Mouse (Mus musculus) skeletal muscle tissue, adult 2 months (tissue): ENCODE results near the gene Lrrc10.
"Not testable (repeated sequence)": the region's sequence is repeated elsewhere in the genome, so short reads cannot be mapped to it uniquely, and the experiment has no call there.

Experiments
- DNase-seq: peaks from one replicate; pipeline ENCODE4 v3.0.0-alpha.2; 2012; ENCODE audit warnings: low read depth, low spot score

Gene Lrrc10

DNA sequence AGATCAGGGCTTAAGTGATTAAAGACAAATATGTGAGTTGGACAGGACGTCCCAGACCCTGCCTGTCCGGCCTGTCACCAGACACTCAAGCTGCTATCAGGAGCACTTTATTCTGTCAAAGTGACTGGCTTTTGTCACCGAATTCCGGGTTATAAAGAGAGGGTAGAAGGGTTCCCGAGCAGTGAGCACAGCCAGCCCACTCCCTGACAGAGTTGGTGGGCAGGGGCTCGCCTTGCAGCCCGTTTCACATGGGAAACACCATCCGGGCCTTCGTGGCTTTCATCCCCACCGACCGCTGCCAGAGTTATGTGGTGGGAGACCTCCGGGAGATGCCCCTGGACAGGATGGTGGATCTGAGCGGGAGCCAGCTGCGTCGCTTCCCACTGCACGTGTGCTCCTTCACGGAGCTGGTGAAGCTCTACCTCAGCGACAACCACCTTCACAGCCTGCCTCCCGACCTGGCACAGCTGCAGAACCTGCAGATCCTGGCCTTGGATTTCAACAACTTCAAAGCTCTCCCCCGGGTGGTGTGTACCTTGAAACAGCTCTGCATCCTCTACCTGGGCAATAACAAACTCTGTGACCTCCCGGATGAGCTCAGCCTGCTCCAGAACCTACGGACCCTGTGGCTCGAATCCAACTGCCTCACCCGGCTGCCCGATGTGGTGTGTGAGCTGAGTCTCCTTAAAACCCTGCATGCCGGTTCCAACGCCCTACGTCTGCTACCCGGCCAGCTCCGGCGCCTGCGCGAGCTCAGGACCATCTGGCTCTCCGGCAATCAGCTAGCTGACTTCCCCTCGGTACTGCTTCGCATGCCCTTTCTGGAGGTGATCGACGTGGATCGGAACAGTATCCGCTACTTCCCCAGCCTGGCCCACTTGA is at the start of gene Lrrc10:
Lrrc10 (plus strand) TSS at position 167 of the 882 bp plus-strand sequence.
- no peak for DNase-seq

DNA sequence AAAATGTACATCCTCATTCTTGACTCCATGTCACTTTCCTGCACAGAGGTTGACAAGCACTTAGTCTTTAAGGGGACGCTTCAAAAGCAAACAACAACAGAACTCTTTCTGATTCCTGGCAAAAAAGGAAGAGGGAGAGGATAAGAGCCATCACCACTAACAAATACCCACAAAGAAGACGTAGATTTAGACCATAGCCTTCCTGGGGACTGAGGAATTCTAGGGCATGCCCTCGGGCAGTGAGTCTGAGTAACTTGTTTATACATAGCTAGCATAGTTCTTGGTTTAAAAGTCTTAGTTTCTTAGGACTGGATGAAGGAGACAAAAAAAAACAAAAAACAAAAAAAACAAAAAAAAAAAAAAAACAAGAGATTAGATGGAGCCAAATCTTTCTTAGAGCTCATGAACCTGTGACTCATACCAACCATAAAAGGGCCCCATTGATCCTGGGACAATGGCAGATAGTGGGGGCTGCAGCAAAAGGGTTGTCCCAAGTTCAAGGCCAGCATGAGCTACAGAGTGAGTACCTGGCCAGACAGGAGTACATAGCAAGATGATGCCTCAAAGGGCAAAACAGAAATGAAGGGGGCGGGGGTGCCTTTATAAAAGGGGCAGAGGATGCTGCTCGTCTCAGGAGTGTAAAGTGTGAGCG is 49.4 kb upstream of the Lrrc10 start:
- no peak for DNase-seq

DNA sequence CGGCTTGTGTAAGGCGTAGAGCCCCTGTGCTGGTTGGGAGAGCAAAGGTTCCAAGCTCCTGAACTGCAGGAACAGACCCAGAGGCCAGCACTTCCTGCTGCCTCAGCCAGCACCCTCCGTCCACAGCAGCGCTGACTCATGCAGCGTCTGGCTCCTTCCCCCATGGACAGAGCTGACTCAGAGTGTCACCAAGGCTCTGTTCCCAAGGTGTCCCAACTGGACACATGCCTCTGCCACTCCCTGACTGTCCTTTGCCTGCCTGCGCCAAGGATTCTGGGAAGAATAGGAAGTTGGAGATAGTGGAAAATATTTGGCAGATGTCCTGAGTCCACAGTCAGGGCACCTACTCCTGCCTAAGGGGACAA is 48.9 kb upstream of the Lrrc10 start:
- peak; percentile 81 for DNase-seq

DNA sequence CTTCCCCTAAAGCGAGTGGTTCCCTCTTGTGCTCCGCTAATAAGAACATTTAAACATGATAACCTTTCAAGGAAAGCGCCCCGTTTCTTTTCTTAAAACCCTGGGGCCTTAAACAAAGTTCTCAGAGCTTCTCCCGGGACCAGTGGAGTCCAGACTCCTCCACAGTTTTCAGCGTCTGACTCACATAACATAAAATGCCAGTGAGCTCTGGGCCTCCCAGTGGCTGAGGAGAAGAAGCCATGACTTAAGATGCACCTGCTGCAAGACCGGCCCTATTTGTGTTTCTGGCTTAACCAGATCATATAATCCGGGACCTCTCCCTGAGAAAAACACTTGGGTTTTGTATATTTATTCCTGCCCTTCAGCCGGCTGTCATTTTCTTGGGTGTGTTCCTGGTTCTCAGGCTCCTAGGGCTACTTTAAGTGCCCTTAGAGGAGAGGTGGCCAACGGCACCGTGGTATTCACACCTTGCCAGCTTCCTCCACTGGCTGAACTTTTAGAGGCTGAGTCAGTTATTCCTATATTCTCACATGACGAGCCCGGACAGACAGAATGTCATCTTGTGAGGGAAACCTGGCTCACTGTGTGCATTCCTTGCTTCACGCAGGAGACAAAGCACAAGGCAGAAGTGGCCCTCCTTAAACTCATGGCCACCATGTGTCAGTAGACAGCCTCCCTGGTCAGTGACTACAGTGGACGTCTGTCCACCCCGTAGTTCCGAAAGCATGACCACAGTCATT is 46.3 kb upstream of the Lrrc10 start:
- DNase-seq = peak; percentile 53

DNA sequence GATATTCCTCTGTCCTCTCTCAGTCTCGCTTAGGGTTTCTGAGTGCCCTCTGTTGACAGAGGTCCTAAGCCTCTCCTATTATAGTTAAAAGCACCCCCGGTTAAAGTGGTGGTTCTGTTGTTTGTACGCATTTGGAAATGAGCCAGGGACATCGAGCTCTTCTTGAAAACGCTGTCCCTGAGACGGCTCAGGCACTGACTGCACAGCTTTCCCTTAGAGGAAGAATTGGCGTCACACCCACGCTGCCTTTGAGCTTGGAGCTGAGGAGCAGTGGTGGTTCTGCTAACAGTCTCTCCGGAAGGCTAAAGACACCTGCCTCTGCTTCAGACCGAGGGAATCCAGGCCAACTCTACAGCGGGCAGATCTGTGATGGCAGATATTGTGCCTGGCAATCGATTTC is 44.2 kb upstream of the Lrrc10 start:
- peak; percentile 13 for DNase-seq

DNA sequence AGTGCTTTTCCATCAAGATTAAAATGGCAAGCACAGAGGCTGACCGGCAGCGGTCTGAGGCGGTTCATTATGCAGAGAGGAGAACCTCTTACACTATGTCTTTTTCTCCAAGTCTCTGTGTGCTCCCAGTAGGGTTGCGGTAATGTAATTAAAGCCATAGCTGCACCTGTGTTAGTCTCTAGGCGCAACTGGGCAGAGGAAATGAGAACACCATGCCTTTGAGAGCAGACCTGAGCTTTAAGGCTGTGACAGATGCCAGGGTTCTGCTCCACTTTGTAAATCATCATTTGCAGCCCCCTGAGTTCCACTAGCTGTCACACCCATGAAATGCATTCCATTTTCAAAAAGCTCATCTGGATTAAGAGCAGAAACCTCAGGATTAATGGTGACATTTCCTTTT is 40.4 kb upstream of the Lrrc10 start:
- no peak for DNase-seq

DNA sequence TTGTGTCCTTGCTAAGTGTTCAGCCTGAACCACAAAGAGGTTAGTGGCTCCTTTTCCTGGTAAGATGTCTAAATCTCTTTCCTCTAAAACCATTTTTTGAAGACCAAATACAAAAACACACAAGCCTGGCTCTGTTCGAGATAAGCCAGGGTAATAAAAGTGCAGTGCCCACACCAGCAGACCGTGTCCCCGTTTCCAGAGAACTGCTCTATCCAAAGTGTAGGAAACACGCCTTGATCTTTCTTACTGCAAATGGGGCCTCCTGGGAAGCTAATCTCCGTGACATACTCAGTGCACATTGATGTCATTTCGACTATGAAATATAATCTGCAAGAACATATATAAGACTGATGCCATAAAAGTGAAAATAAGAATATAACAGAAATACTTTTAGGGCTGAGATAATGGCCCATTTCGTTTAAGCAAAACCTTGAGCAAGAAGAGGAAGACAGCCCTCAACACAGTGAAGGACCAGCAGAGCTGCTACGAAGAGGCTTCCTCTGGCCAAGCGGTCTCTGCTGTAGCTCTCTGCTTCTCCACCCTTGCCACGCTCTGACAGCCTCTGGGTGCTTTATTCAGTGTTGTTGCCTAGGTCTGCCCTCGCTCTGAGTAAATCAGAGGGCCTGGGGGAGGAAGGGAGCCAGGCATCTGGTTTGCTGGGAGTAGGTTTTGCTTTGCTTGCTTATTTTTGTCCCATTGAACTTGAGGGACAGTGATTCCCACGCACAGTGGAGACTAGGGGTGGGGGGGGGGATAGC is 39.3 kb upstream of the Lrrc10 start:
- DNase-seq = no peak

DNA sequence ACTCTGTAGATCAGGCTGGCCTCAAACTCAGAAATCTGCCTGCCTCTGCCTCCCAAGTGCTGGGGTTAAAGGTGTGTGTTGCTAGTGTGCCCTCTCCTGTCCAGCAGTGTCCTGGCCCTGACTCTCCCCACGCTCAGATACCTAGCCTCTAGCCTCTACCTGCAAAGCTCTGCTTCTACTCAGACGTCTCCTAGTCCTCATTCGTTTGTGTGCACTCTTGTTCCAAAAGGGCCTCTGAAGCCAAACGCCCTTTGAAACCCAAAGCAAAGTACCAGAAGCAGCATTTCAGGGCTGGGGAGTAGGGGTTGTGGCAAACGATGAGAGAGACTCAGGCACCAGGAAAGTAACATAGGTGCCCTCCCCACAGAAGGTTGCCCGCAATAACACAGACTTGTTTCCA is 35.5 kb upstream of the Lrrc10 start:
- no peak for DNase-seq

DNA sequence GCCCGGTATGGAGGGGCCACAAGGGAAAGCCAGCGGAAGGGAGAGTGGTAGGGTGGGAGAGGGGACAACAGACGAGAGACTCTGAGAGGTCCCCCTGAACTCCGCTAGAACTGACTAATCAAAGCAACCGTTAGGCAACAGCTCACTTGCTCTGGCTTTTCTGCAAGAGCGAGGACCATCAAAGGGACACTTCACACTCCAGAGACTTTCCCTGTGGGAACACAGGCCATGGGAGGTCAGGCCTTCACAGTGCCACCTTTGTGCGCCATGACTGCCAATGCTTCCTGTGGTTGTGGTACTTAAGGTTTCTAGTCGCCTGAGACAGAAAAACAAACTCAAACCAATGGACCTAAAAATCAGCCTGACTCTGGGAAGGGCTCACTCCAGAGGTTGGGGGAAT is 34.1 kb upstream of the Lrrc10 start:
- no peak for DNase-seq

DNA sequence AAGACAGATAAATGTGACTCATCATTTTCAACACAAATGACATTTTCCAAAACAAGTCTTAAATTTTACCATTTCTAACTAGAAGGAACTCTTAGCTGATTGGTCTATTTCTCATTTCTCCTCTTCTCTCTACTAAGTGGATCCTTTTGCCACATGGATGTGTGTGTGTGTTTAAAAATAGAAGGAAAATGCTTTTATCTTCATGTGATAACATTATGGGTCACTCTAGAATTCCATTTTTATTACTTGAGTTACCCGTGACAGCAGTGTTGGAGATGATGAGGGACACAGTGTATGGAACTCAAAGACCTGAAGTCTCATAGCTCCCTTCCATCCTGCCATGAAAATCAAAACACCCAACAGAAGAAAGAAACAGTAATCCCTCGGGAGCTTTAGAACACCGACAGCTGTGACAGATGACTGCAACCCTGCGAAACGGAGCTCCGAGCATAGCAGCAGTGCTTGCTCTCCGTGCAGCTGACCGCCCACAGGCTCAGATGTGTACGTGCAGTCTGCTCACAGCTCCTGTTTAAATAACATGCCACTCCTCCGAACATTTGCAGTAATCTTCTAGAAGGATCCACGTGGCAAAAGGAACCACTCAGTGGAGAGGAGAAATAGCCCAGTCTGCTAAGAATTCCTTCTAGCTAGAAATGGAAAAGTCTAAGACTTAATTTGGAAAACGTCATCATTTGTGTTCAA is 31.3 kb upstream of the Lrrc10 start:
- DNase-seq = no peak

DNA sequence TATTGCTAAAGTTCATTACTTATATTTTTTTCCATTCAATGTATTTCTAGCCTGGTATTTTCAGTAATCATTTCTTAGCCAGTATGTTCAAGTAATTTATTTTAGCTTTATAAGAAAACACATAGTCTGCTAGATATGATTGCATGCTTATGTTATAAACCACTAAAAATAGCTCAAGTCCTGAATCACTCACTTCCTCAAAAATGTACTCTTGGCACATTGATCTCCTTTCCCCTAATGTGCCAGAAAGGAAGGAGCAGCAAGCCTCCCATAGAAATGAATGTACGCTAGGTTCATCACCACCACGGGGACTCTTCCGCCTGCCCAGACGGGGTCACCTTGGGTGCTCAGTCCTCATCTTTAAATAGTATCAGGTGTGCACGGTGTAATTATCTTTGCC is 30.6 kb upstream of the Lrrc10 start:
- no peak for DNase-seq

DNA sequence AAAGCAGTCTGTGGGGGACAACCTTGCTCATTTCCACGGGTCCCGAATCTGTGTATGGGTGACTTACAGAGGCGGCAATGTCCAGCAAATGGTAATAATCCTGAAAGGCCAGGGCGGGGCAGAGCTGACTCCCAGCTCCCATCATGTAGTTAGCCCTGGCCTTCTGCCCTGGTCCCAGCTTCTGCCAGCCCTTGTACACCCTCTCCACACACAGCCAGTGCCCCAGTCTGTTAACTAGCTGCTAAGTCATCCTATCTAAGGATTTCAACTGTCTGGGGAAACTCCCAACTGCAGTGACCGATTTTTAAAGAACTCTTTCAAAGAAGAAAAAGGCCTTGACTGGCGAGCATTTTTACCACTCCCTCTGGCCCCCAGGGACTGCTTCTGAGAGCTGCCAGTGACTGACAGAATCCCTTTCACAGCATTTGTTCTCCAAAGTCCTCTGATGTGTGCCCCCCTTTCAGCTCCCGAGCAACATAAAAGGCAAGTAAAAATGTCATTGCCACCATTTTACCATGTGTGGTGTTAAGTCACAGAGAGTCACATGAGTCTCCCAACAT is 26.8 kb upstream of the Lrrc10 start:
- DNase-seq = peak; percentile 32

DNA sequence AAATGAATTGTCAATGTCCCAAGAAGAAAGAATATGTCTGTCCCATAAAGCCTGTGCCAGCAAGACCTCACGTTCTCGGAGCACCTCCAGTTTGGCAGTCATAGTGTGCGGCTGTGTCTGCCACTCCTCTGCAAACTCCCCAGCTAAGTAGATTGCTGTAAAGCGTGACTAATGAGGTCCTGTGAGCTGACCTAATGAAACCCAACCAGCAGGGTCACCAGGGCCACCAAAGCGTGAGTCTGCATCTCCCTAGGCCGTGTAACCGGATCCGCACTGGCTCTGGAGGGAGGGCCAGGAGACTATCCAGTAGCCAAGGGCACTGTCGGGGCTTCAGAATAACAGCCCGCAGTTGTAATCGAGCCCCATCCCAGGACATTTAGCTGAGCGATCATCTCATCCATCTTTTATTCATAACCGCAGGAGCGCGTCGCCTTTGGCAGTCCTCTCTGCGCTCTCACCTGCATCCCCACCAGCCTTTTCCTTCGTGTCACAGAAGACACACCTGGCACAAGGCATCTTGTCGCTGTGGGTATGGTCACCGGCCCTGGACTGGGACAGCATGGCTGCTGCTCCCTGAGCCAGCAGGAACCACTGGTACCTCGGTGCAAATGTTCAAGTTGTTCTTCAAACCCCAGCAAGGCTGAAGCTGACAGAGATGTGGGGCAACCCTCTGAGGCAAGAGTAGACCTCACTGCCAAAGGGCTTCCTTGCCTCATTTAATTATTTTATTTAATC is 24.0 kb upstream of the Lrrc10 start:
- peak; percentile 84 for DNase-seq

DNA sequence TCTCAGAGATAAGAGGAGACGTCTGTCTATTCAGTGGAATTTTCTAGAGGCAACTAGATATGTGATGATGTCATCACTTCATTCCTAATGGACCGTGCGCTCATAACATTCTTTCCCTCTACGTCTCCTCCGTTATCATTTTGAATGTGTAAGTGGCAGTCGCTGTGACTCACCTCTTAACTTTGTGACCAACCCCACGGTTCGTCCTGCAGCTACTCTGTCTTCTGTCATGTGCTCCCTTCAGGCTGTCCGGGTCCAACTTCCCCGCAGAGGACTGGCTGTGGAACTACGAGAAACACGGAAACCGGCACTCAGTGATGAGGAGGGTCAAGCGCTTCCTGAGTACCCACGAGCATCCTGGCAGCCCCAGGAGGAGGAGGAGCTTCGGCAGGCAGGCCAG is 21.4 kb upstream of the Lrrc10 start:
- no peak for DNase-seq

DNA sequence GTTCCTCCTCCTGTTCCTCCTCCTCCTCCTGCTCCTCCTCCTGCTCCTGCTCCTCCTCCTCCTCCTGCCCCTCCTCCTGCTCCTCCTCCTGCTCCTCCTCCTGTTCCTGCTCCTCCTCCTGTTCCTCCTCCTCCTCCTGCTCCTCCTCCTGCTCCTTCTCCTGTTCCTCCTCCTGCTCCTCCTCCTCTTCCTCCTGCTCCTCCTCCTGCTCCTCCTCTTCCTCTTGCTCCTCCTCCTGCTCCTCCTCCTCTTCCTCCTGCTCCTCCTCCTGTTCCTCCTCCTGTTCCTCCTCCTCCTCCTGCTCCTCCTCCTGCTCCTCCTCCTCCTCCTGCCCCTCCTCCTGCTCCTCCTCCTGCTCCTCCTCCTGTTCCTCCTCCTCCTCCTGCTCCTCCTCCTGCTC is 19.4 kb upstream of the Lrrc10 start:
- not testable (repeated sequence) for DNase-seq

DNA sequence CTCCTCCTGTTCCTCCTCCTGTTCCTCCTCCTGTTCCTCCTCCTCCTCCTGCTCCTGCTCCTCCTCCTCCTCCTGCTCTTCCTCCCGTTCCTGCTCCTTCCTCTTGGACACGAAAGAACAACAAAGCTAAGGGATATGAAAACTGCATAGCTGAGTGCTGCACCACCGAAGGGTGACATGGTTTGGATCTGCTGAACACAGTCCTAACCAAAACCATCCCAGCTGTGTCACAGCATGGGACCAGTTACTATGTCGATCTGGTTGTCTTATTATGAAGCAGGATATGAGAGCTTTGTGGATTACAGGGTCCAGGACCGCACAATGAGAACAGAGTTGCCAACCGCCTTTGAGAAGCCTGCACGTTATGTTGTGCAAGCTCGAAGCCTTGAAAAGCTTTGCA is 19.0 kb upstream of the Lrrc10 start:
- no peak for DNase-seq

DNA sequence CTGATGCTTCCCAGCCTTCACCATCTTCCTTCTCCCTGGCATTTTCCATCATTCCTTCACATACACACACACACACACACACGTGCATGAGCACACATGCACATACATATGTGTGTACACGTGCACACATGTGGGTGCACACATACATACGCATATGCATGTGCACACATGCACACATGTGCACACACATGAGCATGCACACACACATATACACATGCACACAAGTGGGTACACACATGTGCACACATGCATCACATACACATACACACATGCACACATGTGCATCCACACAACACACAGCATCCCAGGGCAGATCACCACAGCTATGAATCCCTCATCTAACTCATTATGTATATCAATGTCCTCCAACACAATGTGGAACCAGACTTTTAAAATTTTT is 14.0 kb upstream of the Lrrc10 start:
- DNase-seq = no peak

DNA sequence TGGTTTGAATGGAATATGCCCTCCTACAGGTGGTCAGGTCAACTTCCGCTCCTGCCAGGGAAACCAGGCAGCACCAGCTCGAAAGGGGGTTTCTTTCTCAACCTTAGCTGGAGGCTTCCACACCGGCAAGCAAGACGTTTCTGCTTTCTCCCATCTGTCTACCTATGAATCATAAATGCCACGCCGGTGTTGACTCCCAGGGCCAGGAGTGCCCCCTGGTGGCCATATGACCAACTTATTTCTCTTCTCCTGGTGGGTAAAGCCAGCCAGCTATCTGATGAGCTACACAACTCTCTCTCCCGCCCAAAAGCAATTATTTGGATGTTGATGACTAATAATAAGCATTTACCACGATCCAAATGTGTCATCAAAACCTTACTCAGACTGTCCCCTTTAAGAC is 11.4 kb upstream of the Lrrc10 start:
- DNase-seq = peak; percentile 86

DNA sequence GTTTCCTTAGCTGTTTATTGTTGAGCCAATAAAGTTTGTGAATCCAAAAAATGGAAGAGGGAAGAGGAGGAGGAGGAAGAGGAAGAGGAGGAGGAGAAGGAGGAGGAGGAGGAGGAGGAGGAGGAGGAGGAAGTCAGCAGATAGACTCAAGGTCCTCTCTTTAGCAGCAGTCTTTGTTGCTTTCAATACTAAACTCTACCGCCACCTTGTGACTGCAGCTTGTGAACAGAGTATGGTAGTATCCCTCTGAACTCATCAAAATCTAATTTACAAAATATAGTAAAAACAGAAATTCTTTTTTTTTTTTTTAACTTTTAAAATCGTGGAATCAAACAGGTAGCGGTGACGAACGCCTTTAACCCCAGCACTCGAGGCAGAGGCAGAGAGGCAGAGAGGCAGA is 4.8 kb upstream of the Lrrc10 start:
- no peak for DNase-seq

DNA sequence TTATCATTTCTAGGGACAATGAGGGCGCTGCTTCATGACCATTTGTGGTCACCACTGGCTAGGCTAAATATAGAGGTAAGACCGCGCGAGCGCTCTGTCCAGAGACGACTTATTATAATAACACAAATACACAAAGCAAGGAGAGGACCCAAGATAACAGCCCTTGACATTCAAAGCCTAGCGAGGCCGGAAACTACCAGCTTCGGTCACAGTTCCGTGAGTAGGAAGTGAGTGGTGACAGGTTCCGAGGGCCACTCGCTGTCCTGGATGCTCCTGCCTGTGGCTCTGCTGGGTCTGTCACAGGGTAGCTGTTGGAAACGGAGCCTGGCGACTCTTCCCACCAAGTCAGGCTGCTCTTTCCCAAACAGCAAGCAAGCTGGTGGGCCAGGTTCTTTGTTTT is 2.8 kb upstream of the Lrrc10 start:
- no peak for DNase-seq
